Mouse (Mus musculus): ENCODE measurements around the gene Cacna1d.

Cacna1d gene

GRCm38 (mm10) chr14:30109079-30109478 lies 382.2 kb downstream of the Cacna1d start:
- Histone ChIP-seq H3K27me3 (ENCODE audit: control insufficient read depth, insufficient read depth, low read length, poor library complexity, severe bottlenecking) (no peaks in the 10 kb centered on the region), H3K36me3 (ENCODE audit: control insufficient read depth, insufficient read depth, low read length, poor library complexity, severe bottlenecking) (no peaks in the 10 kb centered on the region)
- peak; percentile 62 for DNase-seq (ENCODE audit: low read depth, low spot score)

- no peaks in the 10 kb centered on the region for H3K27me3 ChIP-seq (ENCODE audit: control insufficient read depth, insufficient read depth, low read length, poor library complexity, severe bottlenecking)
- DNase-seq (ENCODE audit: low read depth, low spot score): no peak
Observed at GRCm38 (mm10) chr14:30106550-30106949, 384.7 kb downstream of the Cacna1d start.

GRCm38 (mm10) chr14:30105551-30105950 lies 385.7 kb downstream of the Cacna1d start:
- Histone ChIP-seq H3K36me3 (ENCODE audit: control insufficient read depth, insufficient read depth, low read length, poor library complexity, severe bottlenecking) (no peaks in the 10 kb centered on the region), H3K27me3 (ENCODE audit: control insufficient read depth, insufficient read depth, low read length, poor library complexity, severe bottlenecking) (no peaks in the 10 kb centered on the region)
- no peak for DNase-seq (ENCODE audit: low read depth, low spot score)

More at GRCm38 (mm10) chr14:30106550-30106949, 384.7 kb downstream of the Cacna1d start:
- H3K36me3 ChIP-seq (ENCODE audit: control insufficient read depth, insufficient read depth, low read length, poor library complexity, severe bottlenecking): no peaks in the 10 kb centered on the region

GRCm38 (mm10) chr14:30103946-30104536 lies 387.2 kb downstream of the Cacna1d start:
- Histone ChIP-seq H3K27me3 (ENCODE audit: control insufficient read depth, insufficient read depth, low read length, poor library complexity, severe bottlenecking) (no peaks in the 10 kb centered on the region), H3K36me3 (ENCODE audit: control insufficient read depth, insufficient read depth, low read length, poor library complexity, severe bottlenecking) (no peaks in the 10 kb centered on the region)
- DNase-seq (ENCODE audit: low read depth, low spot score): peak; percentile 25

GRCm38 (mm10) chr14:30097239-30097638 lies 394.0 kb downstream of the Cacna1d start:
- peak; percentile 39 for DNase-seq (ENCODE audit: low read depth, low spot score)
- Histone ChIP-seq H3K27me3 (ENCODE audit: control insufficient read depth, insufficient read depth, low read length, poor library complexity, severe bottlenecking) (no peaks in the 10 kb centered on the region), H3K36me3 (ENCODE audit: control insufficient read depth, insufficient read depth, low read length, poor library complexity, severe bottlenecking) (no peaks in the 10 kb centered on the region)

GRCm38 (mm10) chr14:30092426-30092825 lies 398.8 kb downstream of the Cacna1d start:
- no peaks in the 10 kb centered on the region for H3K36me3 ChIP-seq (ENCODE audit: control insufficient read depth, insufficient read depth, low read length, poor library complexity, severe bottlenecking)

GRCm38 (mm10) chr14:30092021-30092420 lies 399.2 kb downstream of the Cacna1d start:
- DNase-seq (ENCODE audit: low read depth, low spot score): no peak
- Histone ChIP-seq H3K36me3 (ENCODE audit: control insufficient read depth, insufficient read depth, low read length, poor library complexity, severe bottlenecking) (no peaks in the 10 kb centered on the region), H3K27me3 (ENCODE audit: control insufficient read depth, insufficient read depth, low read length, poor library complexity, severe bottlenecking) (no peaks in the 10 kb centered on the region)

More at GRCm38 (mm10) chr14:30092426-30092825, 398.8 kb downstream of the Cacna1d start:
- no peaks in the 10 kb centered on the region for H3K27me3 ChIP-seq (ENCODE audit: control insufficient read depth, insufficient read depth, low read length, poor library complexity, severe bottlenecking)
- no peak for DNase-seq (ENCODE audit: low read depth, low spot score)

- no peak for DNase-seq (ENCODE audit: low read depth, low spot score)
- no peaks in the 10 kb centered on the region for H3K27me3 ChIP-seq (ENCODE audit: control insufficient read depth, insufficient read depth, low read length, poor library complexity, severe bottlenecking)
- no peaks in the 10 kb centered on the region for H3K36me3 ChIP-seq (ENCODE audit: control insufficient read depth, insufficient read depth, low read length, poor library complexity, severe bottlenecking)
Observed at GRCm38 (mm10) chr14:30079729-30080128, 411.5 kb downstream of the Cacna1d start.

- no peak for DNase-seq (ENCODE audit: low read depth, low spot score)
- Histone ChIP-seq H3K27me3 (ENCODE audit: control insufficient read depth, insufficient read depth, low read length, poor library complexity, severe bottlenecking) (no peaks in the 10 kb centered on the region), H3K36me3 (ENCODE audit: control insufficient read depth, insufficient read depth, low read length, poor library complexity, severe bottlenecking) (no peaks in the 10 kb centered on the region)
Observed at GRCm38 (mm10) chr14:30078115-30078808, 413.0 kb downstream of the Cacna1d start.

- no peak for DNase-seq (ENCODE audit: low read depth, low spot score)
Observed at GRCm38 (mm10) chr14:30075268-30075887, 415.9 kb downstream of the Cacna1d start.

GRCm38 (mm10) chr14:30068566-30068965 lies 422.7 kb downstream of the Cacna1d start:
- no peaks in the 10 kb centered on the region for H3K27me3 ChIP-seq (ENCODE audit: control insufficient read depth, insufficient read depth, low read length, poor library complexity, severe bottlenecking)
- H3K36me3 ChIP-seq (ENCODE audit: control insufficient read depth, insufficient read depth, low read length, poor library complexity, severe bottlenecking): no peaks in the 10 kb centered on the region
- no peak for DNase-seq (ENCODE audit: low read depth, low spot score)

More at GRCm38 (mm10) chr14:30075268-30075887, 415.9 kb downstream of the Cacna1d start:
- no peaks in the 10 kb centered on the region for H3K36me3 ChIP-seq (ENCODE audit: control insufficient read depth, insufficient read depth, low read length, poor library complexity, severe bottlenecking)
- no peaks in the 10 kb centered on the region for H3K27me3 ChIP-seq (ENCODE audit: control insufficient read depth, insufficient read depth, low read length, poor library complexity, severe bottlenecking)

- DNase-seq (ENCODE audit: low read depth, low spot score): no peak
- H3K36me3 ChIP-seq (ENCODE audit: control insufficient read depth, insufficient read depth, low read length, poor library complexity, severe bottlenecking): no peaks in the 10 kb centered on the region
- no peaks in the 10 kb centered on the region for H3K27me3 ChIP-seq (ENCODE audit: control insufficient read depth, insufficient read depth, low read length, poor library complexity, severe bottlenecking)
Observed at GRCm38 (mm10) chr14:30066752-30067151, 424.5 kb downstream of the Cacna1d start.

- no peak for DNase-seq (ENCODE audit: low read depth, low spot score)
- Histone ChIP-seq H3K36me3 (ENCODE audit: control insufficient read depth, insufficient read depth, low read length, poor library complexity, severe bottlenecking) (no peaks in the 10 kb centered on the region), H3K27me3 (ENCODE audit: control insufficient read depth, insufficient read depth, low read length, poor library complexity, severe bottlenecking) (no peaks in the 10 kb centered on the region)
Observed at GRCm38 (mm10) chr14:30064864-30065263, 426.4 kb downstream of the Cacna1d start.

- Histone ChIP-seq H3K27me3 (ENCODE audit: control insufficient read depth, insufficient read depth, low read length, poor library complexity, severe bottlenecking) (no peaks in the 10 kb centered on the region), H3K36me3 (ENCODE audit: control insufficient read depth, insufficient read depth, low read length, poor library complexity, severe bottlenecking) (no peaks in the 10 kb centered on the region)
- no peak for DNase-seq (ENCODE audit: low read depth, low spot score)
Observed at GRCm38 (mm10) chr14:30056031-30056766, 435.1 kb downstream of the Cacna1d start.

- Histone ChIP-seq H3K27me3 (ENCODE audit: control insufficient read depth, insufficient read depth, low read length, poor library complexity, severe bottlenecking) (no peaks in the 10 kb centered on the region), H3K36me3 (ENCODE audit: control insufficient read depth, insufficient read depth, low read length, poor library complexity, severe bottlenecking) (no peaks in the 10 kb centered on the region)
- DNase-seq (ENCODE audit: low read depth, low spot score): no peak
Observed at GRCm38 (mm10) chr14:30054922-30055321, 436.3 kb downstream of the Cacna1d start.

All from splenic B cell, adult 2 months (primary cell).